Mouse (Mus musculus): ENCODE results near the gene Nfib. TPM values are rescaled to one million over a fixed set of nuclear protein-coding genes. Genes with fewer than 3 reads are reported as not detected.

Gene Nfib
- polyA plus RNA-seq, 1 experiment, result 44.5 TPM

GRCm38 (mm10) chr4:82364696-82365385 lies 340.7 kb downstream of the Nfib start:
- Histone ChIP-seq H3K27ac (replicated peaks; ENCODE audit: low read depth, low read length) (peak overlapping the region; percentile 66; the same call in 1 of the 2 replicates), H3K4me1 (ENCODE audit: control insufficient read depth, insufficient read depth, insufficient read length, low read length) (peaks cover 32% of the 10 kb centered on the region), H3K4me3 (ENCODE audit: insufficient read depth, low read depth, low read length) (no peak overlapping the region)

GRCm38 (mm10) chr4:82363951-82364350 lies 341.6 kb downstream of the Nfib start:
- Histone ChIP-seq H3K27ac (replicated peaks; ENCODE audit: low read depth, low read length) (no peak overlapping the region; the same call in 1 of the 2 replicates), H3K4me1 (ENCODE audit: control insufficient read depth, insufficient read depth, insufficient read length, low read length) (peaks cover 31% of the 10 kb centered on the region), H3K4me3 (ENCODE audit: insufficient read depth, low read depth, low read length) (no peak overlapping the region)

GRCm38 (mm10) chr4:82362294-82362693 lies 343.3 kb downstream of the Nfib start:
- Histone ChIP-seq H3K4me3 (ENCODE audit: insufficient read depth, low read depth, low read length) (no peak overlapping the region), H3K4me1 (ENCODE audit: control insufficient read depth, insufficient read depth, insufficient read length, low read length) (peaks cover 32% of the 10 kb centered on the region), H3K27ac (replicated peaks; ENCODE audit: low read depth, low read length) (no peak overlapping the region; the same call in 1 of the 2 replicates)

DNA sequence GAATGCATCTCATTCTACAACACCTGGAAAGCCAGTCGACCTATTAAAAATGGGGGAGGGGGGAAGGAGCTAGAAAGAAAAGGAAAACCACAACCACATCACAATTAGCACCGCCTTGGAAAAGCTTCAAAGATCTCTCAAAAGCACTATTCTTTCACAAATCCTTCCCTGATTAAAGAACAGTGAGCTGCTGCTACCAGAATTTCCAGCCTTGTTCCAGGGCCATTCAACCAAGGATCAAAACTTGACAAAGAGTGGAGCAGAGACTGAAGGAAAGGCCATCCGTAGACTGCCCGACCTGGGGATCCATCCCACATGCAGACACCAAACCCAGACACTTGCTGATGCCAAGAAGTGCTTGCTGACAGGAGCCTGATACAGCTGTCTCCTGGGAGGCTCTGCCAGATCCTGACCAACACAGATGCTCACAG lies 345.5 kb downstream of the Nfib start:
- Histone ChIP-seq H3K4me1 (ENCODE audit: control insufficient read depth, insufficient read depth, insufficient read length, low read length) (peaks cover 31% of the 10 kb centered on the region), H3K4me3 (ENCODE audit: insufficient read depth, low read depth, low read length) (no peak overlapping the region), H3K27ac (replicated peaks; ENCODE audit: low read depth, low read length) (peak overlapping the region; percentile 88)

- Histone ChIP-seq H3K4me1 (ENCODE audit: control insufficient read depth, insufficient read depth, insufficient read length, low read length) (peaks cover 26% of the 10 kb centered on the region), H3K27ac (replicated peaks; ENCODE audit: low read depth, low read length) (peak overlapping the region; percentile 97), H3K4me3 (ENCODE audit: insufficient read depth, low read depth, low read length) (no peak overlapping the region)
These were observed 346.4 kb downstream of the Nfib start for GRCm38 (mm10) chr4:82359110-82359509.

DNA sequence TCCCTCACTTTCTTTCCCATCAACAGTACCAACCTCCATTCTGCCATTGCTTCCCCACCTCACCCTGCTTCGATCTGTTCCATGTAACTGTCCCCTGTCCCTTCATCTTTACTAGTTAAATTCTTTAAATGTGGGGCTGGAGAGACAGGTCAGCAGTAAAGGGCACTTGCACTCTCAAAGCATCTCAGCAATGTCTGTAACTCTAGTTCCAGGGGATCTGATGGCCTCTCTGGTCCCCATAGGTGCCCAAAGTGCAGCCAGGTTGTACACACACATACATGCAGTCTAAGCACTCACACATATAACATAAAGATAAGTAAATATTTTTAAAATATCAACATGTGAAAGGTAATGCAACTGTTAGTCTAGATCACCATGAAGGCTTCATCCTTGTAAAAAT lies 356.5 kb downstream of the Nfib start:
- H3K27ac ChIP-seq (replicated peaks; ENCODE audit: low read depth, low read length), result no peak overlapping the region
- peaks cover 4% of the 10 kb centered on the region; the same call in 1 of the 2 replicates for H3K4me1 ChIP-seq (ENCODE audit: control insufficient read depth, insufficient read depth, insufficient read length, low read length)
- H3K4me3 ChIP-seq (ENCODE audit: insufficient read depth, low read depth, low read length), result no peak overlapping the region

GRCm38 (mm10) chr4:82344787-82345186 lies 360.8 kb downstream of the Nfib start:
- H3K27ac ChIP-seq (replicated peaks; ENCODE audit: low read depth, low read length), result peak overlapping the region; percentile 7; the same call in 1 of the 2 replicates
- no peak overlapping the region for H3K4me3 ChIP-seq (ENCODE audit: insufficient read depth, low read depth, low read length)
- H3K4me1 ChIP-seq (ENCODE audit: control insufficient read depth, insufficient read depth, insufficient read length, low read length), result peaks cover 4% of the 10 kb centered on the region; the same call in 1 of the 2 replicates

- no peak overlapping the region for H3K27ac ChIP-seq (replicated peaks; ENCODE audit: low read depth, low read length)
- peaks cover 4% of the 10 kb centered on the region; the same call in 1 of the 2 replicates for H3K4me1 ChIP-seq (ENCODE audit: control insufficient read depth, insufficient read depth, insufficient read length, low read length)
- no peak overlapping the region for H3K4me3 ChIP-seq (ENCODE audit: insufficient read depth, low read depth, low read length)
These were observed 361.3 kb downstream of the Nfib start for GRCm38 (mm10) chr4:82344224-82344623.

DNA sequence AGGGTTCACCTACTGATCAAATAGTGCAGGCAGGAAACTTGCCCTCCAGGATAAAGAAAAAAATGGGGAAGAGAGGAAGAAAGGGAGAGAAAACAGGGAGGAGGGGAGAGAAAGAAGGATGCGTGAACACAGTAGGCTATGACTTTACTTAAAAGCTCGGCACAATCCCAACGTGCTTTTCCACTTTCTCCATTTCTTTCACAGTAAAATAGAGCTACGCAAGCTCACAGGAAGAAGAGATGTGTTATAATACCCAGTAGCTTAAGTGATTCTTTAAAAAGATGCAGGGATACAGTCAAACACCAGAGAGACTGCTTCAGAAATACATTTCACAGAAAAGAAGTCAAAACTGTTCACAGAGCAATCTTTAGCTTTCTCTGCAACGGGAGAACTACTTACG lies 366.6 kb downstream of the Nfib start:
- Histone ChIP-seq H3K4me1 (ENCODE audit: control insufficient read depth, insufficient read depth, insufficient read length, low read length) (peaks cover 6% of the 10 kb centered on the region; the same call in 1 of the 2 replicates), H3K27ac (replicated peaks; ENCODE audit: low read depth, low read length) (peak overlapping the region; percentile 12), H3K4me3 (ENCODE audit: insufficient read depth, low read depth, low read length) (no peak overlapping the region)

- H3K4me3 ChIP-seq (ENCODE audit: insufficient read depth, low read depth, low read length), result no peak overlapping the region
- H3K27ac ChIP-seq (replicated peaks; ENCODE audit: low read depth, low read length), result peak overlapping the region; percentile 12
- H3K4me1 ChIP-seq (ENCODE audit: control insufficient read depth, insufficient read depth, insufficient read length, low read length), result peaks cover 6% of the 10 kb centered on the region; the same call in 1 of the 2 replicates
These were observed 367.1 kb downstream of the Nfib start for GRCm38 (mm10) chr4:82338481-82338880.

DNA sequence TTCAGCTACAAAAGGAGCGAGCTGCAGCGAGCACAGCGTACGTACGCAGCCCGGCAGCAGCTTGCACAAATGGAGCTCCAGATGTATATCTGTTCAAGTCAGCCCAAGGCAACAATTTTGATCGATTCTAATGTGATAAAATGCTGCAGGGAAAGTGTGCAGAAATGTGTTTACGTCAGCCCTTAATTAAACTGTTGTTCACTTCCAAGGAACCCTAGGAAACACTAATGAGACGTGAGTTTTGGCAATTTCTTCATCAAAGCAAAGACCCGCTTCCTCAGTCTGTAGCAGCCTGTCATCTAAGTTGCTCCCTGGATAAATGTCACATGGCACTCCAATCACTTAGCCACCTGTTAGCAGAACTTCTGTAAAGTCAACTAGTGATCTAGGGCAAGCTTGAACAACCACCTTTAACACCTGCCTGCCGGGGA lies 368.6 kb downstream of the Nfib start:
- H3K4me3 ChIP-seq (ENCODE audit: insufficient read depth, low read depth, low read length), result no peak overlapping the region
- no peak overlapping the region for H3K27ac ChIP-seq (replicated peaks; ENCODE audit: low read depth, low read length)
- peaks cover 6% of the 10 kb centered on the region; the same call in 1 of the 2 replicates for H3K4me1 ChIP-seq (ENCODE audit: control insufficient read depth, insufficient read depth, insufficient read length, low read length)

GRCm38 (mm10) chr4:82335266-82335865 lies 370.2 kb downstream of the Nfib start:
- Histone ChIP-seq H3K4me1 (ENCODE audit: control insufficient read depth, insufficient read depth, insufficient read length, low read length) (peaks cover 6% of the 10 kb centered on the region; the same call in 1 of the 2 replicates), H3K27ac (replicated peaks; ENCODE audit: low read depth, low read length) (0 out of 2 replicates have a peak overlapping the region, but pooled peaks have one; percentile 31), H3K4me3 (ENCODE audit: insufficient read depth, low read depth, low read length) (no peak overlapping the region)

DNA sequence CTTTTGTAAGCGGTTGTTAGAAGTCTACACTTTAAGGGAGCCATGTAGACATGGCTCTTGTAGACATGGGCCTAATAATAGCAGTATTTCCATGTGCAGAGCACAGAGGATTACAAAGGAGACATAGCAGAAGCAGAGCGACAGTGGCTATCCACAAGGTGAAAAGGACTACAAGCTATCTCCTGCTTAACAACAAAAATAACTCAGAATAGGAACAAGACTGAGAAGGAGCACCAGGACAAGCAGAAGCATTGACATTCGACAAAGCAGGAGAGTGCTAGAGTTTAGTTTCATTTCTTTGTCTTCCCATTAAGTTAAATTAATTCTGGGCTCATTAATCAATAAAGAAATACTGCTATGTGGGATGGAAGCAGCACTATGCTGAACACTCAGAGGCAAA lies 372.1 kb downstream of the Nfib start:
- H3K27ac ChIP-seq (replicated peaks; ENCODE audit: low read depth, low read length), result no peak overlapping the region
- no peak overlapping the region for H3K4me3 ChIP-seq (ENCODE audit: insufficient read depth, low read depth, low read length)
- H3K4me1 ChIP-seq (ENCODE audit: control insufficient read depth, insufficient read depth, insufficient read length, low read length), result peaks cover 8% of the 10 kb centered on the region; the same call in 1 of the 2 replicates

GRCm38 (mm10) chr4:82330095-82330494 lies 375.5 kb downstream of the Nfib start:
- Histone ChIP-seq H3K4me1 (ENCODE audit: control insufficient read depth, insufficient read depth, insufficient read length, low read length) (peaks cover 3% of the 10 kb centered on the region; the same call in 1 of the 2 replicates), H3K27ac (replicated peaks; ENCODE audit: low read depth, low read length) (0 out of 2 replicates have a peak overlapping the region, but pooled peaks have one; percentile 25), H3K4me3 (ENCODE audit: insufficient read depth, low read depth, low read length) (no peak overlapping the region)

- H3K4me3 ChIP-seq (ENCODE audit: insufficient read depth, low read depth, low read length), result no peak overlapping the region
- H3K27ac ChIP-seq (replicated peaks; ENCODE audit: low read depth, low read length), result no peak overlapping the region
- peaks cover 3% of the 10 kb centered on the region; the same call in 1 of the 2 replicates for H3K4me1 ChIP-seq (ENCODE audit: control insufficient read depth, insufficient read depth, insufficient read length, low read length)
These were observed 379.4 kb downstream of the Nfib start for GRCm38 (mm10) chr4:82326140-82326529.
